Mouse (Mus musculus) heart, embryonic 11.5 days (tissue): ENCODE results near the gene Mta2. TPM values are rescaled to one million over a fixed set of nuclear protein-coding genes. Genes with fewer than 3 reads are reported as not detected.
A peak's percentile ranks its signal among the peaks of the same experiment; 100 is the strongest.

Source experiments
- ATAC-seq: fragments of 200-750 bp; cut with Nextera tagmentation; replicated peaks from 2 replicates; pipeline ENCODE4 v1.8.0; 2017; ENCODE audit warnings: moderate library complexity; ENCODE audit not compliant: insufficient number of reproducible peaks, low FRiP score, low TSS enrichment
- H3K27ac ChIP-seq: fragments of 300-500 bp; sonication (generic); 2 replicates; pipeline ENCODE4 v1.5.1; 2014; ENCODE audit warnings: mild to moderate bottlenecking, low read depth, low read length
- H3K27me3 ChIP-seq: fragments of 300-500 bp; sonication (generic); 2 replicates; pipeline ENCODE4 v1.6.1; 2014; ENCODE audit warnings: mild to moderate bottlenecking, low read length, mixed read lengths; ENCODE audit not compliant: control insufficient read depth, insufficient read depth
- H3K36me3 ChIP-seq: fragments of 300-500 bp; sonication (generic); 2 replicates; pipeline ENCODE4 v1.6.1; 2014; ENCODE audit warnings: mild to moderate bottlenecking, low read length, moderate library complexity, mixed read lengths; ENCODE audit not compliant: control insufficient read depth, insufficient read depth
- H3K4me1 ChIP-seq: fragments of 300-500 bp; sonication (generic); 2 replicates; pipeline ENCODE4 v1.6.1; 2014; ENCODE audit warnings: low read length; ENCODE audit not compliant: control insufficient read depth, insufficient read depth
- H3K4me2 ChIP-seq: fragments of 300-500 bp; sonication (generic); 2 replicates; pipeline ENCODE4 v1.6.1; 2014; ENCODE audit warnings: mild to moderate bottlenecking, moderate library complexity
- H3K4me3 ChIP-seq: fragments of 300-500 bp; sonication (generic); 2 replicates; pipeline ENCODE4 v1.5.1; 2014; ENCODE audit warnings: low read depth, low read length
- H3K9ac ChIP-seq: fragments of 300-500 bp; sonication (generic); 2 replicates; pipeline ENCODE4 v1.6.1; 2014; ENCODE audit warnings: mild to moderate bottlenecking, low read depth, low read length, moderate library complexity
- H3K9me3 ChIP-seq: fragments of 300-500 bp; sonication (generic); replicated peaks from 2 replicates; pipeline ENCODE4 v1.6.1; 2016; ENCODE audit warnings: low read length; ENCODE audit not compliant: control insufficient read depth
- WGBS: fragments of 180-500 bp; shearing (Covaris S2); extraction: QIAGEN DNeasy Blood & Tissue Kit; methylation state at CpG from one replicate; pipeline ENCODE4 v1.1.7; 2014; ENCODE audit not compliant: insufficient replicate concordance; 5-methylcytosine and 5-hydroxymethylcytosine counted together
- polyA plus RNA-seq: library from polyadenylated mRNA; unstranded; fragments of >200 nt; fragmentation: Nextera tagmentation; extraction: Ambion mirVana; gene quantifications from 2 replicates; pipeline ENCODE4 v1.2.1, GENCODE M21; 2014

The Mta2 gene
- polyA plus RNA-seq, 1 experiment from 2014 or later, result 30.0 TPM

- H3K27me3 ChIP-seq, result no peaks in the 10 kb centered on the region
- no peak for ATAC-seq
- H3K4me1 ChIP-seq, result peaks cover 7% of the 10 kb centered on the region
- no peak overlapping the region for H3K4me2 ChIP-seq
- H3K36me3 ChIP-seq, result peaks cover 44% of the 10 kb centered on the region
- H3K9me3 ChIP-seq, result no peaks in the 10 kb centered on the region
- 90% methylated on average over 5 of the region's 5 CpGs for WGBS
- H3K27ac ChIP-seq, result no peak overlapping the region
- no peak overlapping the region for H3K9ac ChIP-seq
- no peak overlapping the region for H3K4me3 ChIP-seq
Observed at GRCm38 (mm10) chr19:8950190-8950589, 8.5 kb downstream of the Mta2 start.

DNA sequence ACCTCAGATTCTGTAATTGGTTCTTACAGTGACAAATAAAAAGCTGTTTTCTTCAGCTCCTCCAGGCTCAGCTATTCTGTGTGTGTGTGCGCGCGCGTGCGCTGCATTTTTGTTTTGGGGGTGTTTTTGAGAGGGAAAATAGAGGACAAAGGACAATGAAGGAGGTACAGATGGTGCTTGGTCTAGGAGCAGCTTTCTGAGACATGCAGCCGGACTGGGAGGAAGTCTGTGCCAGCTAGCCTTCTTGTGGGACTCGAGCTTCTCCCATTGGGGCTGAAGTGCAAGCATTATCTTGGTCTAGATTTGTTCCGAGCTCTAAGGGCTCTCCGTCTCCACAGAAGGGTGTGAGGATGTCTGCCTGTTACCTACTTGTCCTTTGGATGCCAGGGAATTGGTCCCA, 10.6 kb downstream of the Mta2 start:
- H3K36me3 ChIP-seq, result peaks cover 32% of the 10 kb centered on the region
- 90% methylated on average over 9 of the region's 9 CpGs for WGBS
- no peak overlapping the region for H3K27ac ChIP-seq
- peak overlapping the region; percentile 43; the same call in 1 of the 2 replicates for H3K9ac ChIP-seq
- ATAC-seq, result no peak
- no peak overlapping the region; the same call in 1 of the 2 replicates for H3K4me2 ChIP-seq
- peaks cover 7% of the 10 kb centered on the region; the same call in 1 of the 2 replicates for H3K4me1 ChIP-seq
- H3K4me3 ChIP-seq, result no peak overlapping the region
- no peaks in the 10 kb centered on the region for H3K9me3 ChIP-seq
- no peaks in the 10 kb centered on the region for H3K27me3 ChIP-seq

DNA sequence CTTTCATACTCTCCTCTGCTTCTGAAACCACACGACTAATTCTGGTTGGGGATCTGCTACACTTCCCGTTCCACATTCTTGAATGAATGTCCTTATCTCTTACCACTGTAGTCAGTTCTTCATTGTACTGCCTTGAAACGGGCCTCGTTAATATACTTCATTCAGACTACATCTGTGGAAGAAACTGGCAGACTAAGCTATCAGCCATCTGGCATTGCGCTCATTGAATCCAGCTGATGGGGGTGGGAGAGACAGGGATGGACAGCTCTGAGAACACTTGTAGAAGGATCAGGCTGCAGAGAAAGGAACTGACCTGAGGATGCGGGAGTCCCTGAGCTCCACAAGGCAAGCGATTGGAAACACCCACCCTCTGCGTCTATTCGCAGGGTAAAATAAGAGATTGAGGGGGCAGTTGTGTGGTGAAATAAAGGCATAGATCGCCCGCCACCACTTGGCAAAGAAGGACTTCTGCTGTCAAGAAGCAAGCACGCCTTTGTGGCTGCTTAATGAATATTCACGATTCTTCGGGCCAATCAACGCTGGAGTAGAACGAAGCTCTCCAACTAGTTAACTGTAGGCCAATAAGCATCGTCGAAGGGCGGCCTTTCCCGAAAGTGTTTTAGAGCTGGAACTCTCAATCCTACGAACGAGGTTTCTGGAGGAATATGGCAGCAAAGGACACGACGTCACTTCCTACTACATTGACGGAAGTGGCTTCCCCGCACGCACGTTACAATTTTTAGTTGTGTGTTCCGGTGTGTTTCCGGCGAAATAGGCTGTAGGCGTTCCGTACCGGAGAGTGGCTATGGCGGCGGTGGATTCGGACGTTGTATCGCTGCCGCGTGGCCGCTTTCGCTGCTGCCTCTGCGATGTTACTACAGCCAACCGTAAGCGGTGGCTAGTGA, 11.7 kb downstream of the Mta2 start, which contains the start of gene Tut1:
TSS of gene Tut1 (plus strand) at position 713 of the 905 bp plus-strand sequence.
- Histone ChIP-seq H3K4me1 (peaks cover 7% of the 10 kb centered on the region; the same call in 1 of the 2 replicates), H3K27me3 (no peaks in the 10 kb centered on the region), H3K4me3 (peak within 1 kb of the TSS; percentile 86), H3K9me3 (no peaks in the 10 kb centered on the region), H3K4me2 (peak within 1 kb of the TSS; percentile 91), H3K9ac (peak within 1 kb of the TSS; percentile 85), H3K36me3 (peaks cover 24% of the 10 kb centered on the region), H3K27ac (peak within 1 kb of the TSS; percentile 71)
- ATAC-seq, result peak; percentile 90
- WGBS, result 2% methylated on average over 46 of the region's 46 CpGs

- peaks cover 21% of the 10 kb centered on the region for H3K36me3 ChIP-seq
Observed at GRCm38 (mm10) chr19:8954171-8954570, 12.5 kb downstream of the Mta2 start.

GRCm38 (mm10) chr19:8962256-8962655, 20.6 kb downstream of the Mta2 start:
- Histone ChIP-seq H3K4me3 (no peak overlapping the region), H3K27ac (no peak overlapping the region), H3K4me1 (peaks cover 5% of the 10 kb centered on the region), H3K9me3 (no peaks in the 10 kb centered on the region), H3K27me3 (no peaks in the 10 kb centered on the region), H3K36me3 (peaks cover 38% of the 10 kb centered on the region), H3K4me2 (no peak overlapping the region), H3K9ac (no peak overlapping the region)
- WGBS, result 88% methylated on average over 2 of the region's 2 CpGs
- ATAC-seq, result no peak

More at GRCm38 (mm10) chr19:8954171-8954570, 12.5 kb downstream of the Mta2 start:
- Histone ChIP-seq H3K9ac (peak overlapping the region; percentile 85), H3K4me2 (peak overlapping the region; percentile 91), H3K9me3 (no peaks in the 10 kb centered on the region), H3K27ac (peak overlapping the region; percentile 71), H3K4me1 (peaks cover 7% of the 10 kb centered on the region; the same call in 1 of the 2 replicates), H3K4me3 (peak overlapping the region; percentile 86), H3K27me3 (no peaks in the 10 kb centered on the region)
- WGBS, result 6% methylated on average over 9 of the region's 9 CpGs
- no peak for ATAC-seq

GRCm38 (mm10) chr19:8965075-8965474, 23.4 kb downstream of the Mta2 start:
- Histone ChIP-seq H3K9me3 (no peaks in the 10 kb centered on the region), H3K4me3 (no peak overlapping the region), H3K4me1 (peaks cover 9% of the 10 kb centered on the region), H3K27ac (no peak overlapping the region; the same call in 1 of the 2 replicates), H3K4me2 (no peak overlapping the region), H3K27me3 (no peaks in the 10 kb centered on the region), H3K36me3 (peaks cover 40% of the 10 kb centered on the region), H3K9ac (0 out of 2 replicates have a peak overlapping the region, but pooled peaks have one; percentile 16)
- 86% methylated on average over 11 of the region's 11 CpGs for WGBS
- no peak for ATAC-seq

GRCm38 (mm10) chr19:8965771-8966170, 24.1 kb downstream of the Mta2 start:
- Histone ChIP-seq H3K27ac (peak overlapping the region; percentile 90), H3K36me3 (peaks cover 46% of the 10 kb centered on the region), H3K4me2 (peak overlapping the region; percentile 80), H3K27me3 (no peaks in the 10 kb centered on the region), H3K9ac (peak overlapping the region; percentile 87), H3K4me3 (peak overlapping the region; percentile 70), H3K4me1 (peaks cover 9% of the 10 kb centered on the region), H3K9me3 (no peaks in the 10 kb centered on the region)
- WGBS, result 63% methylated on average over 8 of the region's 8 CpGs
- ATAC-seq, result no peak

DNA sequence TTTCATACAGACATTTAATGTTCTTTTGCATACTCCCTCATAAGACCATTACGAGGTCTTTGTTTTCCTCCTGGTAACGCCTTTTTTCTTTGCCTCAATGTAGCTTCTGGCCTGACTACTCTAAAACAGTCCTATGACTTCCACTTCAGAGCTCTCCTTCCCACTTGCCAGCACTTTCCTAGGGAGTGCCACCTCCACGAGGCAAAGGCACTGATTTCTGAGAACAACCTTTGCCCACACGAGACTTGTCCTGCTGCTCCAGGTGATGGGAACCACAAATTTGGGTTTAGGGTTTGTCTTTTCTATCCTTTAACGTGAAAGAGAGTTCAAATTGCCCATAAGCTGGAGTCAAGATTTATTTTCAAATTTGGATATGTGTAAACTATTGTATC, 24.5 kb downstream of the Mta2 start:
- no peaks in the 10 kb centered on the region for H3K9me3 ChIP-seq
- H3K36me3 ChIP-seq, result peaks cover 50% of the 10 kb centered on the region
- H3K9ac ChIP-seq, result peak overlapping the region; percentile 87
- H3K4me1 ChIP-seq, result peaks cover 9% of the 10 kb centered on the region
- WGBS, result 36% methylated on average over 5 of the region's 5 CpGs
- H3K27me3 ChIP-seq, result no peaks in the 10 kb centered on the region
- H3K4me3 ChIP-seq, result peak overlapping the region; percentile 70
- peak overlapping the region; percentile 80 for H3K4me2 ChIP-seq
- H3K27ac ChIP-seq, result peak overlapping the region; percentile 90
- no peak for ATAC-seq
